Mouse (Mus musculus) cerebellum, adult 9-10 months (tissue): ENCODE measurements at regions not wholly inside any gene's neighbourhood (a gene's known extent, or its start where the extent isn't known, plus 50 kb on each side); places are given as distances from the start of the nearest gene placed in this dataset.
A peak's percentile ranks its signal among the peaks of the same experiment; 100 is the strongest.

Experiments used
- DNase-seq: peaks from one replicate; pipeline ENCODE4 v3.0.0; 2022

GRCm38 (mm10) chr1:122607309-122607708 lies 1039.5 kb upstream of the Ddx18 start:
- DNase-seq = no peak

- no peak for DNase-seq
These were observed 1008.2 kb upstream of the Ddx18 start for GRCm38 (mm10) chr1:122575954-122576353.

DNA sequence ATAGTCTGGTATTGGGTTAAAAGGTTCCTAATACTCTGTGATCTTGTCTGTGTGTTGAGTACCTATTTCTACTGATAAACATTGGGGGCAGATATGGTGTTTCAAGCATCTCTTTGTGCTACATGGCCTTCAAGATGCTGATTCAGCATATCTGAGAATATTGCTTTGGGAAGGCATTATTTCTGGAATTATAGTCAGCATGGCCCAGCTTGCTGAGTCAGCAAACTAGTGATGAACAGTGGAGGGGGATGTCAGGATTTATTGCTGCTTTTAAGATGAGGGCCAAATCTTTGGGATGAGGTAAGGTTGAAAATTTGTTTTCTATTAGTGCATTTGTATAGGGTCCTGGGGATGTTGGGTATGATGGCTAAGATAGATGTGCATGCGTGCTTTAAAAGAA lies 983.8 kb upstream of the Ddx18 start:
- DNase-seq = no peak

- no peak for DNase-seq
These were observed 941.8 kb upstream of the Ddx18 start for GRCm38 (mm10) chr1:122509580-122509979.

DNA sequence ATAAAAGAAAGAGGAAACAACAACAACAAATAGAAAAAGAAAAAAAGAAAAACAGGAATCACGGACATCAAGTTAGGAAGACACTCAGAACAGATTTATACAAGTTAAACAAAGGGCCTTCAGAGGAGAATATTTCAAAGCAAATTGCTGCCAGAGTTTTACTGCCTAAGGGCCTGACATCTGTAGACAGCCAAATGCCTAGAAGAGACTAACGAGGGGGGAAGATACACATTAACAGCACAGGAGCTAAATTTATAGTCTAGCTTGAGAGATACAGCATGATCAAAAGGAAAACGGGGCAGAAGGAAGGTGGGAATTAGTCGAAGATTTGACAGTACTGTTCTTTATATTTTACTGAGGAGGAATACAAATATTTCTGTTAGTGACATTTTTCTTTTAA lies 933.9 kb upstream of the Ddx18 start:
- no peak for DNase-seq

GRCm38 (mm10) chr1:122478003-122478402 lies 910.2 kb upstream of the Ddx18 start:
- DNase-seq = no peak

DNA sequence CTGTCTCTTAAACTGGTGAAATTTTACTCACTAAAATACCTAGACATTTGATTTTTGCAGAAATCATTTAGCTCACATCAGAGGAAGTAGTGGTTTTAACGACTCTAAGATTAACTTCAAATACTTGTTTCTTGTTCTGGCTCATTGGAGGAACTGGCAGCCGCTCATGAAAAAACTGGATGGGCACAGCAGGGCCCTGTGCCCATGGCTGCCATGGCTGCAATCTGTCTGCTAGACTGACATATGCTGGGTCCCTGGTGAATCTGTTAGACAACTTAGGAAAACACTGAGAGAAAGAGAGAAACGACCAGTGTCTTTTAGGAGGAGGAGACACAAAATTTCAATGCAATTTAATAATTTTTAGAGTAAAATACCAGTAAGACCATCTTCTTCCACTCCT lies 896.1 kb upstream of the Ddx18 start:
- DNase-seq = peak; percentile 79

DNA sequence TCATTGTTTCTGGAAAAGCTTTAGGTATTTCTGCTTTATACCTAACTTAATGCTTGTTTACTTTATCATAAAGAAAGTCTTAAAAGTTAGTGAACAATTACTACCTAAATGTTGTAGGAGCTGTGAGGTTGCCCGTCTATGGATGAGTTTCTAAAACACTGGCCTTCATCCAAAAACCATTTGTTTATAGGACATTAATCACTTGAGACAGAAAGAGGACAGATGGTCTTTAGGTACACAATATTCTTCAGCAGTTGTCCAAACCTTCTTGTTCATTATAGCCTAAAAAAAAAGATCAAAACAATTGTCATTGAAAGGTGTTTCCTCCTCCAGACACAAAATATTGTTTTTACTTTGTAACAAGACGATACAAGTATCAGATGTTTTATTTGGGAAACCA lies 891.3 kb upstream of the Ddx18 start:
- DNase-seq = peak; percentile 81

GRCm38 (mm10) chr1:122454881-122455280 lies 887.1 kb upstream of the Ddx18 start:
- DNase-seq = no peak

DNA sequence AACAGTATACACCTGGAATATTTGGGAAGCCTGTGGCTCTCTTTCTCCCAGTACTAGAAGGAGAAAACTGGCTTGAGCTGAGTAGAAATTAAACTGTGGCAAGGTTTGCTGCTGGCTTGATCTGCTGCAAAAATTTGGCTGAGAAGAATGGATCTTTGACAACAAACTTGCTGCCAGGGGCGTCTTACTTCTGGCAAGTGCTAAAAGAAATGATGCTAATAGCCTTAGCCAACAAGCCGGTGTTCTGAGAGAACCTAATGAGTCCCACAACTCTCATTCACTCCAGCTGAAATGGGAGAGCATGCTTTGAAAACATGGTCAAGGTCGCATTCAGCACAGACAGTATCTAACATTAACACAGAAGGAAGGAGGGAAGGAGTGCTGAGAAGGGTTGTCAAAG lies 885.8 kb upstream of the Ddx18 start:
- DNase-seq = no peak

DNA sequence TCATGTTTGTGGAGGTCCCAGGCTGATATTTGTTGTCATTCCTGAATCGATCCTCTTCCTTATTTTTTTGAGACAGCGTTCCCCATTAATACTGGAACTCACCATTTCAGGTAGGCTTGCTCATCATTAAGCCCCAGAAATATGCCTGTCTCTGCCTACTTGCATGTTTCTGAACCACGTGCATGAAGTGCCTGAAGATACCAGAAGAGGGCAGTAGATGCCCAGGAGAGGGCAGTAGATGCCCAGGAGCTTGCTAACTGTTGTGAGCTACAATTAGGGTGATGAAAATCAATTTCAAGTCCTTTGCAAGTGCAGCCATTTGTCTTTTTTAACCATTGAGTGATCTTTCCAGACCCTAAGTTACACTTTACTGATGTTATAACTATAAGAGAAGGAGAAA lies 871.6 kb upstream of the Ddx18 start:
- DNase-seq = no peak

- peak; percentile 54 for DNase-seq
These were observed 855.7 kb upstream of the Ddx18 start for GRCm38 (mm10) chr1:122423503-122423902.

DNA sequence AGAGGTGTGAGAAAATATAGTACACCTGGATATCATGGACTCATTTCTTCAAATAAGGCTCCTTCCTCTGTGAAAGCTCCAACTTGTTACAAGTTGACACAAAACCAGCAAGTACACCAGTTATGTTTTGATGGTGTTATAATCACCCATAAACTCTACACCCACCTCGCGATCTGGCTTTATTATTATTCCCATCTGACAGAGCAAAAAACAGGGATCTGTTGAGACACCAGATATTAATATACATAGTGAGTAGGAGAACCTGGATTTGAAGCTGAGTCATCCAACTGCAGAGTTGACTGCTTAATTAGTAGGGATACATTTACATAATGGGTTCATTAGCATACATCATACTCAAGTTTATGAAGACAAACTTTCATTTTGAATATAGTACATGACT lies 828.6 kb upstream of the Ddx18 start:
- no peak for DNase-seq

DNA sequence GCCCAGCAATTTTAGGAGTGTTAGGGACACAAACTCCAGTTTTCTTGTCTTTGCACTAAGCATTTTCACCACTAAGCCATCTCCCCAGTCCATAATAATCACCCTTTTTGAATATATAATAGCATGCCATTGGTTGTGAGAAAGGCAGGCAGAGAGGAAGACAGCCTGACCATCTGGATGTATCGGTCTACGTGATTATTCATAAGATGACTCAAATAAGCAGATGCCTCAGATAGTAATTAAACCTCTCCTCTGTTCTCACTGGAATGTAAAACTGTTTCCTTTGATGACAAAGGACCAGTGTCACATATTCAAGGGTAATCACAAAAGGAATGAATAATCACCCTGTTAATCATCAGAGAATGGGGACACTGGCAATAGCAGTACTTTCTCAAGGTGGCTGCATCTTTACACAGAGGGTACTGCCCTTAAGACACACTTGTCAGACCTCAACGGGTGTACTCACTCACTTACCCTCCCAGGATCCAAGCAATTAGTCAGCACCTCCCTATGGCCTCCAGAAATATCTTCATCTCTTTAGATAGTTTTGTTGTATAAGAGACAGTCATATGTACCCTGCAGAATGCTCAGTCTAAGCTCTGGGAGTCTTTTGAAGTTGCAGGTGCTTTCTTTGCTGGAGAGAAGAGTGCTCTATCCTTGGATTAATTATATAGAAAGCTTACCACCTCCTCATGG lies 826.0 kb upstream of the Ddx18 start:
- DNase-seq = no peak

DNA sequence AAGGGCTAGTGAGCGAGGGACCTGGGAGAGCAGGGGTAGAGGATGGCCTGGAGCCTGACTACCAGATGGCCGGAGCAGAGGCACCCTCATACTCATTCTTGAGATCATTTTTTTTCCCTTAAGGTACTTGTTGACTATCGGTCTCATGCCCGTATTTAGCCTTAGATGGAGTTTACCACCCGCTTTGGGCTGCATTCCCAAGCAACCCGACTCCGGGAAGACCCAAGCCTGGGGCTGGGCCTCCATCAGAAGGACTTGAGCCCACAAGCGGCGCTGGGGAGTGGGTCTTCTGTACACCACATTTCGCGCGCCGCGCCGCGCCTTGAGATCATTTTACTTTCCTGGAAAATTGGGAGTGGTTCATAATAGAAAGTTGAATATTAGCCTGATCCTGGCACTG lies 789.2 kb upstream of the Ddx18 start:
- peak; percentile 82 for DNase-seq

DNA sequence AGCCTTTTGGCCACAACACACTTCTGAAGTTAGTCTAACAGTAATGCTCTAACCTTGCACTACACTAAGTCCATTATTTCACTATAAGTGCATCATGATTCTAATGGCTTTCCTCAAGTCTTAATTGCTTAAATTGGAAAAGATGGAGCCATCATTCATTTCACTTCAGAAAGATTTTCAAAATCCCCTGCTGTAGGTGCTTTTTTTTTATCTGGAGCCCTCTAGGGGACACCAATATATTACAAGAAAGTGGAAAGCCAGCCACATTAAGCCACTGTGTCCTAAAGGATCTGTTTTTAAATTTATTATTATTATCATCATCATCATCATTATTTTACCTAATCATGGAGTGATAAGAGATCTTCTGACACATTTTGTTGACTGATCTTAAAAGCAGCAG lies 783.7 kb upstream of the Ddx18 start:
- DNase-seq = peak; percentile 5

GRCm38 (mm10) chr1:122333267-122333666 lies 765.5 kb upstream of the Ddx18 start:
- DNase-seq = no peak

DNA sequence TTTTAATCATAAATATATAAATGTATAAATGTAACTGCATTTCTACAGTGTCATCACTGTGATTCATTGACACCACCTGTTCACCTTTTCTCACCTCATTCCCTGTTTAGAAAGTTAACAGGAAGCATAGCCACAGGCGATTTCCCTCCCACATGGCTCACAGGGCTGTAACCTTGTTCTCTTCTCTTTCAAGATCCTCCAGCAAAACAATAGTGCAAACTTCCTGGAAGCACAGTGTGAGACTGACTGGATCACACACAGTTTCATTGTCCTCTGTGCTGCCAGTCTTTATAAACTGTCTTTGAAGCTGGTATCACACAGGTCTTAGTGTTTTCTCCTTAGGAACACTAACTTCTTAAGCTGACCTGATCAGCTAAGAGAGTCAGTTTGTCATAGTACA lies 760.5 kb upstream of the Ddx18 start:
- DNase-seq = no peak
